Mouse (Mus musculus) embryonic facial prominence, embryonic 10.5 days (tissue): ENCODE measurements at regions not wholly inside any gene's neighbourhood (a gene's known extent, or its start where the extent isn't known, plus 50 kb on each side); places are given as distances from the start of the nearest gene placed in this dataset.

Experiments
- DNase-seq: peaks from one replicate; pipeline ENCODE4 v3.0.0-alpha.2; 2017; ENCODE audit warnings: low spot score
- H3K27ac ChIP-seq: fragments of 300-500 bp; sonication (generic); replicated peaks from 2 replicates; pipeline ENCODE4 v1.5.1; 2016; ENCODE audit warnings: mild to moderate bottlenecking
- H3K27me3 ChIP-seq: fragments of 300-500 bp; sonication (generic); replicated peaks from 2 replicates; pipeline ENCODE4 v1.6.1; 2016; ENCODE audit warnings: low read depth, mild to moderate bottlenecking; ENCODE audit not compliant: poor library complexity, severe bottlenecking
- H3K36me3 ChIP-seq: fragments of 300-500 bp; sonication (generic); replicated peaks from 2 replicates; pipeline ENCODE4 v1.6.1; 2016; ENCODE audit warnings: mild to moderate bottlenecking, moderate library complexity
- H3K4me1 ChIP-seq: fragments of 300-500 bp; sonication (generic); 2 replicates; pipeline ENCODE4 v1.6.1; 2016
- H3K4me3 ChIP-seq: fragments of 300-500 bp; sonication (generic); 2 replicates; pipeline ENCODE4 v1.5.1; 2016; ENCODE audit warnings: mild to moderate bottlenecking, moderate library complexity
- H3K9me3 ChIP-seq: fragments of 300-500 bp; sonication (generic); 2 replicates; pipeline ENCODE4 v1.6.1; 2016; ENCODE audit warnings: mild to moderate bottlenecking
- WGBS: fragments of 180-500 bp; shearing (Covaris S2); methylation state at CpG from one replicate; pipeline ENCODE4 v1.1.7; 2016; 5-methylcytosine and 5-hydroxymethylcytosine counted together

GRCm38 (mm10) chr14:36316418-36317111 lies 221.8 kb downstream of the 4930474N05Rik start:
- no peaks in the 10 kb centered on the region for H3K27me3 ChIP-seq
- 90% methylated on average over 4 of the region's 4 CpGs for WGBS
- DNase-seq: no peak
- no peaks in the 10 kb centered on the region for H3K4me1 ChIP-seq
- no peaks in the 10 kb centered on the region for H3K9me3 ChIP-seq
- H3K27ac ChIP-seq: no peak overlapping the region
- H3K4me3 ChIP-seq: no peak overlapping the region
- no peaks in the 10 kb centered on the region for H3K36me3 ChIP-seq

GRCm38 (mm10) chr14:36328258-36328891 lies 233.7 kb downstream of the 4930474N05Rik start:
- no peak for DNase-seq
- Histone ChIP-seq H3K27ac (no peak overlapping the region), H3K4me3 (no peak overlapping the region), H3K27me3 (no peaks in the 10 kb centered on the region), H3K4me1 (no peaks in the 10 kb centered on the region), H3K9me3 (no peaks in the 10 kb centered on the region), H3K36me3 (no peaks in the 10 kb centered on the region)
- WGBS: 61% methylated on average over 3 of the region's 3 CpGs

GRCm38 (mm10) chr14:36340832-36341231 lies 246.1 kb downstream of the 4930474N05Rik start:
- Histone ChIP-seq H3K36me3 (no peaks in the 10 kb centered on the region), H3K27me3 (no peaks in the 10 kb centered on the region), H3K4me3 (no peak overlapping the region), H3K9me3 (no peaks in the 10 kb centered on the region), H3K27ac (no peak overlapping the region), H3K4me1 (no peaks in the 10 kb centered on the region)
- no peak for DNase-seq
- 85% methylated on average over 1 of the region's 1 CpGs for WGBS
